Mouse (Mus musculus): ENCODE measurements around the gene Mum1l1.
A peak's percentile ranks its signal among the peaks of the same experiment; 100 is the strongest.
"Not testable (repeated sequence)": the region's sequence is repeated elsewhere in the genome, so short reads cannot be mapped to it uniquely, and the experiment has no call there.

The Mum1l1 gene

GRCm38 (mm10) chrX:139209829-139210225 is at the start of gene Mum1l1:
Mum1l1 (plus strand) TSS chrX:139210042.
- DNase-seq, result peak; percentile 37

GRCm38 (mm10) chrX:139178928-139179327 is 30.9 kb upstream of the Mum1l1 start, which contains the start of gene 4933428M09Rik:
4933428M09Rik (plus strand) TSS chrX:139179228.
- DNase-seq, result no peak

- not testable (repeated sequence) for DNase-seq
These were observed 18.3 kb upstream of the Mum1l1 start for GRCm38 (mm10) chrX:139191506-139191905.

- no peak for DNase-seq
These were observed 15.1 kb upstream of the Mum1l1 start for GRCm38 (mm10) chrX:139194572-139195279.

GRCm38 (mm10) chrX:139209191-139209828 is 532 bp upstream of the Mum1l1 start:
- not testable (repeated sequence) for DNase-seq

- no peak for DNase-seq
These were observed 4.9 kb downstream of the Mum1l1 start for GRCm38 (mm10) chrX:139214765-139215164.

- DNase-seq, result no peak
These were observed 6.6 kb downstream of the Mum1l1 start for GRCm38 (mm10) chrX:139216409-139216808.

GRCm38 (mm10) chrX:139216991-139217593 is 7.2 kb downstream of the Mum1l1 start:
- peak; percentile 21 for DNase-seq

GRCm38 (mm10) chrX:139217776-139218175 is 7.9 kb downstream of the Mum1l1 start:
- no peak for DNase-seq

- peak; percentile 13 for DNase-seq
These were observed 9.2 kb downstream of the Mum1l1 start for GRCm38 (mm10) chrX:139219017-139219416.

- DNase-seq, result no peak
These were observed 11.0 kb downstream of the Mum1l1 start for GRCm38 (mm10) chrX:139220830-139221229.

- no peak for DNase-seq
These were observed 12.1 kb downstream of the Mum1l1 start for GRCm38 (mm10) chrX:139221893-139222292.

GRCm38 (mm10) chrX:139231143-139231542 is 21.3 kb downstream of the Mum1l1 start:
- DNase-seq, result peak; percentile 27

GRCm38 (mm10) chrX:139247294-139247693 is 37.5 kb downstream of the Mum1l1 start:
- DNase-seq, result no peak

- DNase-seq, result no peak
These were observed 47.2 kb downstream of the Mum1l1 start for GRCm38 (mm10) chrX:139257072-139257471.

- no peak for DNase-seq
These were observed 72.1 kb downstream of the Mum1l1 start for GRCm38 (mm10) chrX:139281966-139282365.

Data from cerebellum, adult 9-11 months (tissue).